Mouse (Mus musculus): ENCODE results near the gene Maob. TPM values are rescaled to one million over a fixed set of nuclear protein-coding genes. Genes with fewer than 3 reads are reported as not detected.

The Maob gene
- polyA plus RNA-seq, 1 experiment, result 1.2 TPM

- Histone ChIP-seq H3K27me3 (ENCODE audit: control insufficient read depth, insufficient read depth, low read length) (no peaks in the 10 kb centered on the region), H3K4me3 (ENCODE audit: control insufficient read depth, low read depth, low read length) (no peak overlapping the region), H3K36me3 (ENCODE audit: control insufficient read depth, insufficient read depth, low read length) (no peaks in the 10 kb centered on the region), H3K27ac (ENCODE audit: control insufficient read depth, insufficient read depth, low read depth, low read length) (no peak overlapping the region), H3K4me1 (ENCODE audit: control insufficient read depth, insufficient read depth, low read length) (no peaks in the 10 kb centered on the region)
- TF ChIP-seq CTCF (IDR thresholded peaks at IDR 0.05; ENCODE audit: control insufficient read depth, insufficient read depth, insufficient replicate concordance, low read depth, low read length) (no peak), POLR2A (IDR thresholded peaks at IDR 0.05; ENCODE audit: control insufficient read depth, low read depth, low read length) (no peak)
These were observed 111.1 kb downstream of the Maob start for GRCm38 (mm10) chrX:16706094-16706493.

Other genes with a start within 250 kb of the Maob start
- gene Maoa, start 197.7 kb downstream of the Maob start, polyA plus RNA-seq (2012; rRNA removed), result 1.1 and 1.5 TPM in 2 replicates
- 0.05 and 0.06 TPM in 2 replicates for gene Ndp, start 94.4 kb upstream of the Maob start, polyA plus RNA-seq (2012; rRNA removed)